Mouse (Mus musculus) ovary, postnatal 14 days (tissue): ENCODE measurements around the gene Rrn3.

Source experiments
- DNase-seq: peaks from one replicate; pipeline ENCODE4 v3.0.0; 2022; ENCODE audit warnings: low spot score

The Rrn3 gene

GRCm38 (mm10) chr16:13851446-13851845, 70.9 kb downstream of the Rrn3 start:
- DNase-seq: no peak

- no peak for DNase-seq
Measured at GRCm38 (mm10) chr16:13853886-13854285, 73.4 kb downstream of the Rrn3 start.
